Mouse (Mus musculus) limb, embryonic 14.5 days (tissue): ENCODE measurements around the gene Rhoh. TPM values are rescaled to one million over a fixed set of nuclear protein-coding genes. Genes with fewer than 3 reads are reported as not detected.

Experiments used
- ATAC-seq: fragments of 200-750 bp; cut with Nextera tagmentation; 2 replicates; pipeline ENCODE4 v1.8.0; 2017; ENCODE audit warnings: low read depth, moderate number of reproducible peaks, moderate TSS enrichment; ENCODE audit not compliant: low FRiP score
- DNase-seq: peaks from one replicate; pipeline ENCODE4 v3.0.0-alpha.2; 2015; ENCODE audit warnings: low spot score
- H3K27ac ChIP-seq: fragments of 300-500 bp; sonication (generic); replicated peaks from 2 replicates; pipeline ENCODE4 v1.5.1; 2014; ENCODE audit warnings: low read depth, mild to moderate bottlenecking, low read length, moderate library complexity, mixed read lengths
- H3K27me3 ChIP-seq: fragments of 300-500 bp; sonication (generic); 2 replicates; pipeline ENCODE4 v1.6.1; 2014; ENCODE audit warnings: low read length, mixed read lengths; ENCODE audit not compliant: control insufficient read depth, insufficient read depth
- H3K36me3 ChIP-seq: fragments of 300-500 bp; sonication (generic); 2 replicates; pipeline ENCODE4 v1.6.1; 2014; ENCODE audit warnings: mild to moderate bottlenecking, low read length, moderate library complexity, mixed read lengths; ENCODE audit not compliant: control insufficient read depth, insufficient read depth
- H3K4me1 ChIP-seq: fragments of 300-500 bp; sonication (generic); 2 replicates; pipeline ENCODE4 v1.6.1; 2014; ENCODE audit warnings: antibody characterized with exemption, low read length, mixed read lengths; ENCODE audit not compliant: control insufficient read depth, insufficient read depth
- H3K4me2 ChIP-seq: fragments of 300-500 bp; sonication (generic); replicated peaks from 2 replicates; pipeline ENCODE4 v1.6.1; 2014; ENCODE audit warnings: low read depth, mild to moderate bottlenecking, low read length, moderate library complexity; ENCODE audit not compliant: severe bottlenecking
- H3K4me3 ChIP-seq: fragments of 300-500 bp; sonication (generic); replicated peaks from 2 replicates; pipeline ENCODE4 v1.5.1; 2014; ENCODE audit warnings: low read length
- H3K9ac ChIP-seq: fragments of 300-500 bp; sonication (generic); 2 replicates; pipeline ENCODE4 v1.6.1; 2014; ENCODE audit warnings: mild to moderate bottlenecking, low read depth, low read length, moderate library complexity; ENCODE audit not compliant: severe bottlenecking
- H3K9me3 ChIP-seq: fragments of 300-500 bp; sonication (generic); 2 replicates; pipeline ENCODE4 v1.6.1; 2016; ENCODE audit warnings: low read length; ENCODE audit not compliant: control insufficient read depth
- POLR2A ChIP-seq: fragments of 200-500 bp; IDR thresholded peaks from 2 replicates; pipeline ENCODE4 v1.8.0; 2012; ENCODE audit warnings: inconsistent platforms, mild to moderate bottlenecking, moderate library complexity, borderline replicate concordance; ENCODE audit not compliant: insufficient read depth, insufficient read length; ENCODE audit errors: extremely low read depth
- WGBS: fragments of 180-500 bp; shearing (Covaris S2); extraction: QIAGEN DNeasy Blood & Tissue Kit; methylation state at CpG from one replicate; pipeline ENCODE4 v1.1.7; 2014; 5-methylcytosine and 5-hydroxymethylcytosine counted together
- polyA plus RNA-seq, 2 experiments: library from polyadenylated mRNA; depleted of rRNA in 1 of 2; stranded (reverse) in 1 of 2; unstranded in 1 of 2; fragments of >200 nt; fragmentation: Nextera tagmentation in 1 of 2; extraction: Ambion mirVana in 1 of 2; gene quantifications; 2 replicates each; pipeline versions ENCODE4 v1.2.1 to v1.2.3; 2012 to 2014

The Rhoh gene
- polyA plus RNA-seq, 2 experiments, result 1.4 to 2.0 TPM

- H3K4me1 ChIP-seq, result no peaks in the 10 kb centered on the region
- 91% methylated on average over 5 of the region's 5 CpGs for WGBS
- no peak within 1 kb of the TSS for H3K27ac ChIP-seq
- H3K4me2 ChIP-seq, result no peak within 1 kb of the TSS
- H3K36me3 ChIP-seq, result no peaks in the 10 kb centered on the region
- ATAC-seq, result no peak
- H3K27me3 ChIP-seq, result no peaks in the 10 kb centered on the region
- no peak within 1 kb of the TSS for H3K9ac ChIP-seq
- DNase-seq, result no peak
- H3K4me3 ChIP-seq, result no peak within 1 kb of the TSS
- H3K9me3 ChIP-seq, result no peaks in the 10 kb centered on the region
- TF ChIP-seq POLR2A, result no peak
These were observed 73.8 kb downstream of the Rhoh start, which contains the start of gene Chrna9 for GRCm38 (mm10) chr5:65934783-65935182. TSS of gene Chrna9 (plus strand) at chr5:65934921.

GRCm38 (mm10) chr5:65937011-65937726 is 76.2 kb downstream of the Rhoh start:
- H3K9ac ChIP-seq, result no peak overlapping the region
- no peak overlapping the region for H3K4me3 ChIP-seq
- no peaks in the 10 kb centered on the region for H3K27me3 ChIP-seq
- H3K4me2 ChIP-seq, result no peak overlapping the region
- ATAC-seq (peak; percentile 87), DNase-seq (peak; percentile 55)
- TF ChIP-seq POLR2A, result no peak
- no peaks in the 10 kb centered on the region for H3K4me1 ChIP-seq
- H3K27ac ChIP-seq, result no peak overlapping the region
- no peaks in the 10 kb centered on the region for H3K36me3 ChIP-seq
- H3K9me3 ChIP-seq, result no peaks in the 10 kb centered on the region
- WGBS, result 60% methylated on average over 11 of the region's 11 CpGs

GRCm38 (mm10) chr5:65937998-65938715 is 77.1 kb downstream of the Rhoh start:
- Histone ChIP-seq H3K9me3 (no peaks in the 10 kb centered on the region), H3K4me1 (no peaks in the 10 kb centered on the region), H3K4me3 (no peak overlapping the region), H3K27ac (no peak overlapping the region), H3K36me3 (no peaks in the 10 kb centered on the region), H3K4me2 (no peak overlapping the region), H3K9ac (no peak overlapping the region), H3K27me3 (no peaks in the 10 kb centered on the region)
- ATAC-seq (peak; percentile 69; the same call in 1 of the 2 replicates), DNase-seq (peak; percentile 87)
- TF ChIP-seq POLR2A, result no peak
- 58% methylated on average over 9 of the region's 9 CpGs for WGBS

GRCm38 (mm10) chr5:65941145-65941544 is 80.1 kb downstream of the Rhoh start:
- no peak overlapping the region for H3K9ac ChIP-seq
- no peak for TF ChIP-seq POLR2A
- H3K27ac ChIP-seq, result no peak overlapping the region
- H3K4me1 ChIP-seq, result no peaks in the 10 kb centered on the region
- no peak for ATAC-seq
- H3K9me3 ChIP-seq, result no peaks in the 10 kb centered on the region
- no peak overlapping the region for H3K4me3 ChIP-seq
- 53% methylated on average over 4 of the region's 4 CpGs for WGBS
- H3K4me2 ChIP-seq, result no peak overlapping the region
- no peaks in the 10 kb centered on the region for H3K27me3 ChIP-seq
- DNase-seq, result no peak
- H3K36me3 ChIP-seq, result no peaks in the 10 kb centered on the region

Other genes starting within 250 kb of the Rhoh start
- 90.6 and 90.8 TPM in 2 replicates for gene Pds5a, start 162.9 kb upstream of the Rhoh start, polyA plus RNA-seq (2012; rRNA removed)
- gene Pds5a, start 162.9 kb upstream of the Rhoh start, polyA plus RNA-seq (2014; fragmentation: Nextera tagmentation; extraction: Ambion mirVana), result 82.7 and 95.3 TPM in 2 replicates
- gene N4bp2, start 97.7 kb upstream of the Rhoh start, polyA plus RNA-seq (2012; rRNA removed), result 31.3 and 31.8 TPM in 2 replicates
- gene N4bp2, start 97.7 kb upstream of the Rhoh start, polyA plus RNA-seq (2014; fragmentation: Nextera tagmentation; extraction: Ambion mirVana), result 39.1 and 40.7 TPM in 2 replicates
- gene Chrna9, start 73.7 kb downstream of the Rhoh start, polyA plus RNA-seq (2012; rRNA removed), result 0.45 and 0.69 TPM in 2 replicates
- gene Chrna9, start 73.7 kb downstream of the Rhoh start, polyA plus RNA-seq (2014; fragmentation: Nextera tagmentation; extraction: Ambion mirVana), result 0.33 TPM in 1 of 2 replicates, not detected in the other
- gene 9130230L23Rik, start 143.1 kb downstream of the Rhoh start, polyA plus RNA-seq (2012; rRNA removed), result 0.04 TPM in 1 of 2 replicates, not detected in the other
- not detected in 2 replicates for gene 9130230L23Rik, start 143.1 kb downstream of the Rhoh start, polyA plus RNA-seq (2014; fragmentation: Nextera tagmentation; extraction: Ambion mirVana)